Mouse (Mus musculus) small intestine, adult 2 months (tissue): ENCODE results near the gene Fggy. TPM values are rescaled to one million over a fixed set of nuclear protein-coding genes. Genes with fewer than 3 reads are reported as not detected.

ENCODE experiments used
- H3K27ac ChIP-seq: fragments of 200-500 bp; 2 replicates; pipeline ENCODE4 v1.5.1; 2012; ENCODE audit warnings: low read depth, low read length, control low read depth, inconsistent platforms; ENCODE audit not compliant: insufficient read depth
- H3K27me3 ChIP-seq: fragments of 200-500 bp; 2 replicates; pipeline ENCODE4 v1.6.1; 2012; ENCODE audit warnings: mild to moderate bottlenecking, moderate library complexity, low read length, inconsistent platforms; ENCODE audit not compliant: control insufficient read depth, insufficient read depth
- H3K36me3 ChIP-seq: fragments of 200-500 bp; 2 replicates; pipeline ENCODE4 v1.6.1; 2012; ENCODE audit warnings: mild to moderate bottlenecking, low read length, control low read depth, inconsistent platforms; ENCODE audit not compliant: control insufficient read depth, insufficient read depth
- H3K4me1 ChIP-seq: fragments of 200-500 bp; 2 replicates; pipeline ENCODE4 v1.6.1; 2012; ENCODE audit warnings: low read length, inconsistent platforms, mixed read lengths; ENCODE audit not compliant: control insufficient read depth, insufficient read depth, insufficient read length
- H3K4me3 ChIP-seq: fragments of 200-500 bp; 2 replicates; pipeline ENCODE4 v1.5.1; 2012; ENCODE audit warnings: low read depth, mild to moderate bottlenecking, control low read depth, inconsistent platforms, low read length, moderate library complexity
- CTCF ChIP-seq: fragments of 200-500 bp; IDR thresholded peaks from 2 replicates; pipeline ENCODE4 v1.5.1; 2012; ENCODE audit warnings: low read depth, mild to moderate bottlenecking, control low read depth, inconsistent platforms, low read length, moderate library complexity, mixed read lengths; ENCODE audit not compliant: insufficient replicate concordance, insufficient read length; ENCODE audit errors: extremely low read depth
- POLR2A ChIP-seq: fragments of 200-500 bp; IDR thresholded peaks from 2 replicates; pipeline ENCODE4 v1.6.1; 2012; ENCODE audit warnings: low read depth, mild to moderate bottlenecking, control low read depth, inconsistent platforms, low read length, moderate library complexity
- WGBS: fragments of 180-500 bp; shearing (Covaris S2); methylation state at CpG from one replicate; pipeline ENCODE4 v1.1.7; 2018; 5-methylcytosine and 5-hydroxymethylcytosine counted together
- polyA plus RNA-seq: library from polyadenylated mRNA; depleted of rRNA; stranded (reverse); fragments of >200 nt; gene quantifications from 2 replicates; pipeline ENCODE4 v1.2.3, GENCODE M21; 2012

Gene Fggy
- polyA plus RNA-seq, 1 experiment = 0.52 TPM

GRCm38 (mm10) chr4:95626186-95626585 lies 68.9 kb downstream of the Fggy start:
- H3K4me3 ChIP-seq = no peak overlapping the region
- H3K4me1 ChIP-seq = no peaks in the 10 kb centered on the region
- no peaks in the 10 kb centered on the region for H3K27me3 ChIP-seq
- no peak for TF ChIP-seq POLR2A
- TF ChIP-seq CTCF = no peak
- H3K36me3 ChIP-seq = no peaks in the 10 kb centered on the region
- 93% methylated on average over 3 of the region's 3 CpGs for WGBS
- no peak overlapping the region for H3K27ac ChIP-seq

GRCm38 (mm10) chr4:95634903-95635302 lies 77.6 kb downstream of the Fggy start:
- 91% methylated on average over 3 of the region's 3 CpGs for WGBS
- TF ChIP-seq POLR2A (no peak), CTCF (no peak)
- Histone ChIP-seq H3K27me3 (no peaks in the 10 kb centered on the region), H3K4me3 (no peak overlapping the region), H3K4me1 (no peaks in the 10 kb centered on the region), H3K27ac (no peak overlapping the region), H3K36me3 (no peaks in the 10 kb centered on the region)

- WGBS = 12% methylated on average over 7 of the region's 7 CpGs
- Histone ChIP-seq H3K4me1 (peaks cover 2% of the 10 kb centered on the region; the same call in 1 of the 2 replicates), H3K27ac (peak overlapping the region; percentile 57; the same call in 1 of the 2 replicates), H3K36me3 (no peaks in the 10 kb centered on the region), H3K4me3 (no peak overlapping the region), H3K27me3 (no peaks in the 10 kb centered on the region)
- no peak for TF ChIP-seq POLR2A
- no peak for TF ChIP-seq CTCF
Observed at GRCm38 (mm10) chr4:95636937-95637749, 79.8 kb downstream of the Fggy start.

- Histone ChIP-seq H3K27me3 (no peaks in the 10 kb centered on the region), H3K4me1 (peaks cover 2% of the 10 kb centered on the region; the same call in 1 of the 2 replicates), H3K36me3 (no peaks in the 10 kb centered on the region), H3K27ac (no peak overlapping the region), H3K4me3 (no peak overlapping the region)
- 35% methylated on average over 3 of the region's 3 CpGs for WGBS
- no peak for TF ChIP-seq POLR2A
- TF ChIP-seq CTCF = no peak
Observed at GRCm38 (mm10) chr4:95638063-95638462, 80.8 kb downstream of the Fggy start.

GRCm38 (mm10) chr4:95640831-95641230 lies 83.5 kb downstream of the Fggy start:
- H3K27me3 ChIP-seq = no peaks in the 10 kb centered on the region
- no peak for TF ChIP-seq POLR2A
- no peak for TF ChIP-seq CTCF
- no peak overlapping the region for H3K4me3 ChIP-seq
- no peaks in the 10 kb centered on the region for H3K36me3 ChIP-seq
- H3K4me1 ChIP-seq = peaks cover 2% of the 10 kb centered on the region; the same call in 1 of the 2 replicates
- WGBS = 57% methylated on average over 1 of the region's 1 CpGs
- H3K27ac ChIP-seq = no peak overlapping the region

- H3K36me3 ChIP-seq = no peaks in the 10 kb centered on the region
- 82% methylated on average over 5 of the region's 5 CpGs for WGBS
- H3K4me1 ChIP-seq = peaks cover 2% of the 10 kb centered on the region; the same call in 1 of the 2 replicates
- no peak overlapping the region for H3K4me3 ChIP-seq
- H3K27ac ChIP-seq = no peak overlapping the region
- no peaks in the 10 kb centered on the region for H3K27me3 ChIP-seq
- no peak for TF ChIP-seq CTCF
- no peak for TF ChIP-seq POLR2A
Observed at GRCm38 (mm10) chr4:95644048-95644447, 86.7 kb downstream of the Fggy start.

GRCm38 (mm10) chr4:95648801-95649551 lies 91.7 kb downstream of the Fggy start:
- Histone ChIP-seq H3K27ac (no peak overlapping the region), H3K36me3 (no peaks in the 10 kb centered on the region), H3K27me3 (no peaks in the 10 kb centered on the region), H3K4me1 (no peaks in the 10 kb centered on the region), H3K4me3 (no peak overlapping the region)
- TF ChIP-seq POLR2A = no peak
- TF ChIP-seq CTCF = no peak
- WGBS = 79% methylated on average over 3 of the region's 3 CpGs
